Mouse (Mus musculus): ENCODE data around the gene Lrrk1.

The Lrrk1 gene

GRCm38 (mm10) chr7:66387813-66388521 lies at the start of gene Lrrk1:
Lrrk1 (minus strand) TSS chr7:66388350.
- peak in 1 of 2 experiments; percentile 26 for DNase-seq

- DNase-seq: peak; percentile 83 to 88
Measured at GRCm38 (mm10) chr7:66434453-66434935, 46.3 kb upstream of the Lrrk1 start.

GRCm38 (mm10) chr7:66427437-66428161 lies 39.4 kb upstream of the Lrrk1 start, which contains the start of gene Aldh1a3:
Aldh1a3 (minus strand) TSS chr7:66427517.
- DNase-seq: no peak

- DNase-seq: no peak
Measured at GRCm38 (mm10) chr7:66427053-66427436, 38.9 kb upstream of the Lrrk1 start.

- no peak for DNase-seq
Measured at GRCm38 (mm10) chr7:66421903-66422302, 33.8 kb upstream of the Lrrk1 start.

GRCm38 (mm10) chr7:66418981-66419380 lies 30.8 kb upstream of the Lrrk1 start:
- DNase-seq: no peak

GRCm38 (mm10) chr7:66416829-66417228 lies 28.7 kb upstream of the Lrrk1 start:
- DNase-seq: no peak

GRCm38 (mm10) chr7:66413093-66413492 lies 24.9 kb upstream of the Lrrk1 start:
- peak; percentile 58 to 68 for DNase-seq

- peak; percentile 54 to 78 for DNase-seq
Measured at GRCm38 (mm10) chr7:66409433-66409832, 21.3 kb upstream of the Lrrk1 start.

- no peak for DNase-seq
Measured at GRCm38 (mm10) chr7:66406971-66407370, 18.8 kb upstream of the Lrrk1 start.

GRCm38 (mm10) chr7:66405951-66406721 lies 18.0 kb upstream of the Lrrk1 start:
- no peak for DNase-seq

- no peak for DNase-seq
Measured at GRCm38 (mm10) chr7:66405541-66405940, 17.4 kb upstream of the Lrrk1 start.

- DNase-seq: no peak
Measured at GRCm38 (mm10) chr7:66404802-66405201, 16.7 kb upstream of the Lrrk1 start.

- DNase-seq: peak in 1 of 2 experiments; percentile 27
Measured at GRCm38 (mm10) chr7:66404141-66404540, 16.0 kb upstream of the Lrrk1 start.

GRCm38 (mm10) chr7:66402876-66403275 lies 14.7 kb upstream of the Lrrk1 start:
- DNase-seq: no peak

- no peak for DNase-seq
Measured at GRCm38 (mm10) chr7:66401605-66402004, 13.5 kb upstream of the Lrrk1 start.

GRCm38 (mm10) chr7:66397288-66397687 lies 9.1 kb upstream of the Lrrk1 start:
- DNase-seq: no peak

GRCm38 (mm10) chr7:66388621-66389532 lies 727 bp upstream of the Lrrk1 start:
- DNase-seq: peak; percentile 69 to 79

- no peak for DNase-seq
Measured at GRCm38 (mm10) chr7:66387419-66387812, 734 bp downstream of the Lrrk1 start.

GRCm38 (mm10) chr7:66386411-66386810 lies 1.7 kb downstream of the Lrrk1 start:
- no peak for DNase-seq

- no peak for DNase-seq
Measured at GRCm38 (mm10) chr7:66385826-66386225, 2.3 kb downstream of the Lrrk1 start.

GRCm38 (mm10) chr7:66384891-66385290 lies 3.3 kb downstream of the Lrrk1 start:
- no peak for DNase-seq
